Mouse (Mus musculus) midbrain, embryonic 14.5 days (tissue): ENCODE measurements around the gene Ybx2. TPM values are rescaled to one million over a fixed set of nuclear protein-coding genes. Genes with fewer than 3 reads are reported as not detected.

Experiments
- ATAC-seq: fragments of 200-750 bp; cut with Nextera tagmentation; 2 replicates; pipeline ENCODE4 v1.8.0; 2017; ENCODE audit warnings: moderate number of reproducible peaks, moderate library complexity; ENCODE audit not compliant: low FRiP score, low TSS enrichment
- DNase-seq: peaks from one replicate; pipeline ENCODE4 v3.0.0-alpha.2; 2015
- H3K27ac ChIP-seq: fragments of 300-500 bp; sonication (generic); replicated peaks from 2 replicates; pipeline ENCODE4 v1.5.1; 2014; ENCODE audit warnings: mild to moderate bottlenecking, low read depth, low read length, moderate library complexity
- H3K27me3 ChIP-seq: fragments of 300-500 bp; sonication (generic); 2 replicates; pipeline ENCODE4 v1.6.1; 2014; ENCODE audit warnings: low read length, control low read depth, mixed read lengths; ENCODE audit not compliant: control insufficient read depth, insufficient read depth
- H3K36me3 ChIP-seq: fragments of 300-500 bp; sonication (generic); 2 replicates; pipeline ENCODE4 v1.6.1; 2014; ENCODE audit warnings: low read length, control low read depth; ENCODE audit not compliant: control insufficient read depth, insufficient read depth
- H3K4me1 ChIP-seq: fragments of 300-500 bp; sonication (generic); 2 replicates; pipeline ENCODE4 v1.6.1; 2014; ENCODE audit warnings: mild to moderate bottlenecking, antibody characterized with exemption, low read length, control low read depth; ENCODE audit not compliant: control insufficient read depth, insufficient read depth
- H3K4me2 ChIP-seq: fragments of 300-500 bp; sonication (generic); 2 replicates; pipeline ENCODE4 v1.6.1; 2014; ENCODE audit warnings: mild to moderate bottlenecking, low read length, moderate library complexity
- H3K4me3 ChIP-seq: fragments of 300-500 bp; sonication (generic); replicated peaks from 2 replicates; pipeline ENCODE4 v1.5.1; 2014; ENCODE audit warnings: low read depth, low read length
- H3K9ac ChIP-seq: fragments of 300-500 bp; sonication (generic); replicated peaks from 2 replicates; pipeline ENCODE4 v1.6.1; 2014; ENCODE audit warnings: mild to moderate bottlenecking, low read length, moderate library complexity
- H3K9me3 ChIP-seq: fragments of 300-500 bp; sonication (generic); 2 replicates; pipeline ENCODE4 v1.6.1; 2016; ENCODE audit warnings: low read length, control low read depth, mixed read lengths; ENCODE audit not compliant: control insufficient read depth
- WGBS: fragments of 180-500 bp; shearing (Covaris S2); extraction: QIAGEN DNeasy Blood & Tissue Kit; methylation state at CpG from one replicate; pipeline ENCODE4 v1.1.7; 2014; 5-methylcytosine and 5-hydroxymethylcytosine counted together
- polyA plus RNA-seq: library from polyadenylated mRNA; unstranded; fragments of >200 nt; fragmentation: Nextera tagmentation; extraction: Ambion mirVana; gene quantifications from 2 replicates; pipeline ENCODE4 v1.2.1, GENCODE M21; 2014

Gene Ybx2
- 4.3 and 10.4 TPM in 2 replicates for polyA plus RNA-seq

DNA sequence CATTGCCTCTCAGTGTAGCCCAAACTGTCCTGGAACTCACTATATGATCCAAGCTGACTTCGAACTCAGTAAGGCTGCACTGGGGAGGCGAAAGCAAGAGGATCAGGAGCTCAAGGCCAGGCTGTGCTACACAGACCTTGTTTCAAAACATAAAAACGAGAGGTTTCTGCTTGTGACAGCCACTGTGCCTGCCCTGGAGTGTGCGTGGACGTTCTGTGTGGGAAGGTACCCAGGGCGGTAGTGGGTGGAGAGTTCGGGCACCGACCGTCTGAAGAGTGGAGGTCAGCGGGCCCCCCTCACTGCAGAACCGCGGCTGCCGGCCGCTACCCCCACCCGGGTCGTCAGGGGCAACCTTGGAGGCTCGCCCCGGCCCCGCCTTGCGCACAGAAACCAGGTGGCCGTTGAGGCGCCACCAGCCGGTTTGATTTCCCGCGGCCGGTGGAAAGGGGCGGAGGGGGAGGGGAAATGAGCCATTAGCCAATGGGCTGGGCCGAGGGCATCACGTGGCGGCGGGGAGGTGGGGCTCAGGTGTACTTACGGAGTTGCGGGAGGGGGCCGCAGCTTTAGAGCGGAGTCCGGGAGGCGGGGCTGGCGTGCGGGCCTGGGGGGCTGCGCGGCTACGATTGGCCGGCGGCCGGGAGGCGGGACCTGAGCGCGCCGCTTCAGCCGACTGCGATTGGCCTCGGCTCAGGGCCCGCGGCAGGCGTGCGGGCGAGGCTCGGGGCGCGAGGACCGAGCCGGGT lies at the start of gene Ybx2:
TSS of gene Ybx2 (plus strand) at position 660 of the 743 bp plus-strand sequence.
- peaks cover 28% of the 10 kb centered on the region for H3K27me3 ChIP-seq
- ATAC-seq (peak; percentile 93), DNase-seq (peak; percentile 97)
- 1% methylated on average over 58 of the region's 62 CpGs for WGBS
- H3K4me2 ChIP-seq, result peak within 1 kb of the TSS; percentile 100
- peak within 1 kb of the TSS; percentile 59 for H3K4me3 ChIP-seq
- peak within 1 kb of the TSS; percentile 59 for H3K9ac ChIP-seq
- peaks cover 6% of the 10 kb centered on the region; the same call in 1 of the 2 replicates for H3K4me1 ChIP-seq
- no peaks in the 10 kb centered on the region for H3K36me3 ChIP-seq
- H3K27ac ChIP-seq, result no peak within 1 kb of the TSS
- no peaks in the 10 kb centered on the region for H3K9me3 ChIP-seq

DNA sequence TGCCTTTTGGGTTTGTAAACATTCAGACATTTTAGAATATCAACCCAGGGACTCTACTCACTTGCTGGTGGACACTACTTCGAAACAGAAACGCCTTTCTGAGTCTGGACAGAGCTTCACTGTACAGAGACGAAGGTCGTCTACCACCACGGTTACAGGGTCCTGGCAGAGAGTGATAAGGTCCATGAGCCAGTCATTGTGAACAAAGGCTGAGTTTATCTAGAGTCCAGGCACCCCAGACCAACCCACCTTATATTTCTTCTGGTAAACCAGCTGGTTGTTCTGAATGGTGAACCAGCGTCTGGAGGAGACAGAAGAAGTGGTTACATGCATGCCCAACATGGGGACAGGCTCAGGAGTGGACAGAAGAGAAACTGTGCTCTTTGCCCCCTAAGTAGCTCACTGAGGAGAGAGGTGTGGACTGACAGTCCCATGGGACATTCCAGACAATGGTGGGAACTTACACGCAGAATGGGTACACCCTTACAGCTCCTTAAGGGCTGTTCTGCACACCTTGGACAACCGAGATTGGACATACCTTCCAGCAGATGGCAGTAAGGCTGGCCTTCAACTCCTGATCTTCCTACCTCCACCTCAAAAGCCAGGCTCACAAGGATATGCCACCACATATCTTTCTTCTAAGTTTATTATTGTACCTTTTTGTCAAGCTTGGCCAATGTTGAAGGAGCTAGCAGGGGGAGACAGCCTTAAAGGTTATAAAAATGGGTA lies 48.5 kb upstream of the Ybx2 start:
- ATAC-seq (no peak), DNase-seq (no peak)
- Histone ChIP-seq H3K4me2 (no peak overlapping the region), H3K27ac (no peak overlapping the region), H3K9me3 (no peaks in the 10 kb centered on the region), H3K36me3 (no peaks in the 10 kb centered on the region), H3K9ac (no peak overlapping the region), H3K4me1 (no peaks in the 10 kb centered on the region), H3K4me3 (no peak overlapping the region), H3K27me3 (0 out of 2 replicates have a peak, but pooled peaks cover 6% of the 10 kb centered on the region)
- WGBS, result 82% methylated on average over 8 of the region's 8 CpGs

DNA sequence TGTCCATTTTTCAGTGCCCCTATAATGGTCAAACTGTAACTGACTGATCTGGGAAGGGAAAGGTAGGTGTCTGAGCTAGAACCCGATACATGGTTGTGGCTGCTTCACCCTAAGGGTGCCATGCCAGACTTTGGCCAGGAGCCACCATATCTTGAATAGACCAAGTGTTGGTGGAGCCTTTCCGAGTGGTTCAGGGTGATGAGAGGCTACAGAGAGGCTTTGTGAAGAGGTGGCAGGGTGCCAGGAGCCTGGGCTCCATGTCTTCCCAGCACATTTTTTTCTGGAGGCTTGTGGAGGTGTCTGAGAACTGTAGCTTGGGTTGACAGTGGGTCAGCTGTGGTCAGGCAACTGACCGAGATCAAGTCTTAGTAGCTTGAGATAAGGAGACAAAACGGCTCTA lies 44.1 kb upstream of the Ybx2 start:
- H3K4me2 ChIP-seq, result no peak overlapping the region
- no peak overlapping the region for H3K27ac ChIP-seq
- H3K4me1 ChIP-seq, result no peaks in the 10 kb centered on the region
- no peak overlapping the region for H3K4me3 ChIP-seq
- no peak for ATAC-seq
- no peak overlapping the region for H3K9ac ChIP-seq
- DNase-seq, result peak; percentile 20
- no peaks in the 10 kb centered on the region for H3K36me3 ChIP-seq
- no peaks in the 10 kb centered on the region for H3K9me3 ChIP-seq
- no peaks in the 10 kb centered on the region for H3K27me3 ChIP-seq
- 82% methylated on average over 4 of the region's 4 CpGs for WGBS

DNA sequence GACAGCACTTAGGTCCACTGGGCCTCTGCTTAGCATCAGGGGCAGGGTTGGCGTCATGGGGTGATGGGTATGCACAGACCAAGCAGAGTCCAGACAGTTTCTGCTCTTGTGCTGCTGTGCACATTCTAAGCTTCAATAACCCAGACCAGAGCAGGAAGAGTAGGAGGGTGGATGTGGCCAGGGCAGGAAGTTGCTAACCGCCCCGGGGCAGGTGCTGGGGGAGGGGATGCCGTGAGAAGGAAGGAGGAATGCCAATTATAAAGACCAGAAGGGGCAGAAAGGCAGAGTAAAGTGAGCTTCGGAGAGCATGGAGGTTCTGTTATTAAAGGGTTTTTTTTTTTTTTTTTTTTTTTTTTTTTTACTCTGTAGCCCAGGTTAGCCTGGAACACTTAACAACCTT lies 40.9 kb upstream of the Ybx2 start:
- Histone ChIP-seq H3K9me3 (no peaks in the 10 kb centered on the region), H3K36me3 (no peaks in the 10 kb centered on the region), H3K4me3 (no peak overlapping the region), H3K27me3 (no peaks in the 10 kb centered on the region), H3K27ac (no peak overlapping the region), H3K9ac (no peak overlapping the region), H3K4me1 (peaks cover 12% of the 10 kb centered on the region), H3K4me2 (no peak overlapping the region)
- DNase-seq (no peak), ATAC-seq (no peak)
- 84% methylated on average over 5 of the region's 5 CpGs for WGBS

DNA sequence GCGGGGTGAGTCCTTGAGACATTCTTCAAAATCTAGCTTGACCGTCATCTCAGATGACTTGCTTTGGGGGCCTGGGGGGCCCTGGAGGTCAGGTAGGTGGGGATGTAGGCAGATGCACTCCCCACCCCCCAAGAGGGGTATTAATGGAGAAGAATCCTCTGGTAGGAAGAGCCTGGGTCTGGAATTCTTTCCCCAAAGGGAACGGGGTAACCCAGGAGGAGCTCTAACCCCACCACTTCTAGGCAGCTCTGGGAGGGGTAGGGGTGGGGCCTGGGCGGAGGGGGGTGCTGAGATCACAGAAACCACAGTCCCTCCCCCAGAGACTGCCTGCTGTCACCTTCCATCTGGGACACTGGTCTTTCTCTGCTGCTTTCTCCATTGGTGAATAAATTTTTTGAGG lies 40.3 kb upstream of the Ybx2 start, which contains the start of gene Acap1:
TSS of gene Acap1 (minus strand) at position 249 of the 400 bp plus-strand sequence.
- no peak within 1 kb of the TSS for H3K9ac ChIP-seq
- no peak within 1 kb of the TSS for H3K4me3 ChIP-seq
- no peaks in the 10 kb centered on the region for H3K36me3 ChIP-seq
- no peak within 1 kb of the TSS for H3K4me2 ChIP-seq
- H3K9me3 ChIP-seq, result no peaks in the 10 kb centered on the region
- peaks cover 15% of the 10 kb centered on the region for H3K4me1 ChIP-seq
- 68% methylated on average over 4 of the region's 4 CpGs for WGBS
- DNase-seq, result no peak
- ATAC-seq, result no peak
- H3K27ac ChIP-seq, result no peak within 1 kb of the TSS
- H3K27me3 ChIP-seq, result no peaks in the 10 kb centered on the region

DNA sequence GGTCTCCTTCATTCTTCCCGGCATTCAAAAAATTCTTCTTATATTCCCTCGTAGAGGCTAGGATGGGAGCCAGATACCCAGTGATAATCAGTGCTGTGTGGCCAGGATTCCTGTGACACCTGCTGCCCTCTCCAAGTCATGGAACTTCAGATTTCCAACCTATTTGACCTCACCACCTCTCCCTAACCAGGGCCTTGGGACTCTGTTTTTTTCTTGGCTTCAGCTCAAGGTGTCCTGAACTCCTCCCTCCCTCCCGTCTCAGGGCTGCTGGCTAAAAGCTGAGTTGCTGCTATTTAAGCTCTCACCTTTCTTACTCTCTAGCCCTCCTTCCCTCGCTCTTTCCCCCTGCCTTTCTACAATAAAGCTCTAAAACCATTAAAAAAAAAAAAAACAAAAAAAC lies 35.7 kb upstream of the Ybx2 start:
- Histone ChIP-seq H3K9me3 (no peaks in the 10 kb centered on the region), H3K4me1 (peaks cover 25% of the 10 kb centered on the region), H3K36me3 (peaks cover 17% of the 10 kb centered on the region), H3K9ac (peak overlapping the region; percentile 87), H3K4me2 (peak overlapping the region; percentile 91), H3K27ac (0 out of 2 replicates have a peak overlapping the region, but pooled peaks have one; percentile 9), H3K4me3 (peak overlapping the region; percentile 88), H3K27me3 (no peaks in the 10 kb centered on the region)
- ATAC-seq (no peak), DNase-seq (peak; percentile 49)
- 24% methylated on average over 4 of the region's 4 CpGs for WGBS

DNA sequence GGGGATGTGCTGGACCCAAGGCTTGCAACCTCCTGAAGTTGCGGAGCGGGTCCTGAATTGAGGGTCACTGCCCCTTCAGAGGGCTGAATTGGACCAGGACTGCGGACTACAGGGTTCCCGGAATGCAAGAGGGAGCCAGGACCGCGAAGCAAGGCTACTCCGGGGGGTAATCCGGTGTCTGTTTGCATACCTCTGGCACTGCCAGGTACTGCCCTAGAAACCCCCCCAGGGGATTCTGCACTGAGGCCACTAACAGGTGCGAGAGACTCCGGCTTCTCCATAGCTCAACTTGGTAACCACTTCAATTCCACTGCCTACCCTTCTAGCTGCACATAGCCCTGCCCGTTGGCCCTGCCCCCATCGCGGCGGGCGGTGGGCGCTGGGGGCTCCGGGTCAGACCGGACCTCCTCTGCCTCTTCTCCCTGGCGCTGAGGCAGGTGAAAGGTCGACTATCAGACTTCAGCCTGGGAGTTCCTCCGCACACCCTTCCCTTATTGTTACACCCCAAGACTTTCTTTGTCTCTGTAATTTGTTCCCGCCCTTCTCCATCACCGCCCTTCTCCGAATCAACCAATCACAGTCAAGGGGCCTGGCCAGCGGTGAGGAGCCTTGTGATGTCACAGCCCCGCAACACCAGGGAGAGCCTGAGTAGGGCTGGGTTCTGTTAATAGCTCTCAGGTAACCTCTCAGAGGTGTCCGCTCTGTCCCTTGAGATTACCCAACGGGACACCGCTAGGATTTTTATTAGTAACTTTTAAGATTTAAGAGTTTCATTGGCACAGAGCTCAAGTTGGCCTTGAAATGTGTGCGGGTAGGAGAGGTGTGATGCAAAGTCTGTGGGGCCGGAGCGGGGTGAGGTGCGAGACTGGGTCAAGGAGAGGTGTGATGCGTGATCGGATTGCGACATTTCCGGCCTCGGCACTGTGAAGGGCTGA lies 34.9 kb upstream of the Ybx2 start, which contains the start of the genes 2810408A11Rik and Neurl4:
TSS of gene 2810408A11Rik (minus strand) at position 517 of the 935 bp plus-strand sequence.
TSS of gene Neurl4 (plus strand) at position 602 of the 935 bp plus-strand sequence.
- WGBS, result under 1% methylated on average over 38 of the region's 38 CpGs
- peak; percentile 93 for ATAC-seq

DNA sequence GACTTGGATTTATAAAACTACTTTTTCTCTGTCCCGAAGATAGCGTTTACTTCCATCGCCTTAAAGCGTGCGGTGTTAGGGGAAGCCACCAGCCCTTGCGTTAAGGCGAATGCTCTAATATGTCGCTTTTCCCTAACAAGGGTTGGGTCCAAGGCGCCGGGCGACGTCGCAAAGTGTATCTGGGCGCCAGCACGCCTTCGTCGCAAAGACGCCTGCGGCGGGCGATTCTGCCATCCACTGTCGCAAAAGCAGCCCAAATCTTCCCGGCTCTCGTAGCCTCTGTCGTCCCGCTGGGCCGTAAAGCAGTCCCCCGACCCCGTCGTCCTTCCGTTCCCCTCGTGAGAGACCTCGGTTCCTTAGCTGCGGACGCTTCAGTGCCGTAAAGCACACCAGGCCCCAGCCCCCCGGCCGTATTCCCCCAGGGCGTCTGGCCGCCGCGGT lies 34.2 kb upstream of the Ybx2 start:
- Histone ChIP-seq H3K4me1 (peaks cover 25% of the 10 kb centered on the region), H3K9ac (peak overlapping the region; percentile 87), H3K4me3 (peak overlapping the region; percentile 88), H3K27ac (peak overlapping the region; percentile 97), H3K4me2 (peak overlapping the region; percentile 91), H3K9me3 (no peaks in the 10 kb centered on the region), H3K36me3 (peaks cover 31% of the 10 kb centered on the region), H3K27me3 (no peaks in the 10 kb centered on the region)
- ATAC-seq, result peak; percentile 76
- peak; percentile 98 for DNase-seq
- WGBS, result under 1% methylated on average over 42 of the region's 42 CpGs

More for the DNA sequence above, 34.9 kb upstream of the Ybx2 start, which contains the start of the genes 2810408A11Rik and Neurl4:
- Histone ChIP-seq H3K4me2 (peak within 1 kb of the TSS; percentile 91), H3K27me3 (no peaks in the 10 kb centered on the region), H3K36me3 (peaks cover 24% of the 10 kb centered on the region), H3K9me3 (no peaks in the 10 kb centered on the region), H3K9ac (peak within 1 kb of the TSS; percentile 87), H3K4me1 (peaks cover 25% of the 10 kb centered on the region), H3K4me3 (peak within 1 kb of the TSS; percentile 88), H3K27ac (peak within 1 kb of the TSS; percentile 97)
- DNase-seq, result peak; percentile 95
